Mouse (Mus musculus) G1E (cell line): ENCODE results near the gene Rnf167.

ENCODE experiments used
- CTCF ChIP-seq: IDR thresholded peaks from 2 replicates; pipeline ENCODE4 v1.5.1; 2012; ENCODE audit warnings: low read depth, low read length, inconsistent platforms, mixed read lengths
- GATA1 ChIP-seq: IDR thresholded peaks from 2 replicates; pipeline ENCODE4 v1.6.1; 2012; ENCODE audit warnings: borderline replicate concordance, low read length, inconsistent platforms, mixed read lengths
- GATA2 ChIP-seq: IDR thresholded peaks from 2 replicates; pipeline ENCODE4 v1.6.1; 2012; ENCODE audit warnings: low read depth, low read length, inconsistent platforms, borderline replicate concordance
- POLR2AphosphoS5 ChIP-seq: IDR thresholded peaks from 2 replicates; pipeline ENCODE4 v1.6.1; 2012; ENCODE audit warnings: low read depth, low read length, inconsistent platforms; ENCODE audit not compliant: insufficient replicate concordance
- TAL1 ChIP-seq: conservative IDR thresholded peaks from 2 replicates; pipeline ENCODE4 v1.6.1; 2012; ENCODE audit warnings: low read depth, low read length, inconsistent platforms, mixed read lengths

- no peak for TF ChIP-seq GATA1
- TF ChIP-seq CTCF = no peak
- no peak for TF ChIP-seq POLR2AphosphoS5
- TF ChIP-seq TAL1 = no peak
- TF ChIP-seq GATA2 = no peak
Measured at GRCm38 (mm10) chr11:70644564-70645103, 2.4 kb upstream of the Rnf167 start.
